Mouse (Mus musculus) adrenal gland, postnatal 25 days (tissue): ENCODE data around the gene Eif5. TPM values are rescaled to one million over a fixed set of nuclear protein-coding genes. Genes with fewer than 3 reads are reported as not detected.
"Not testable (repeated sequence)": the region's sequence is repeated elsewhere in the genome, so short reads cannot be mapped to it uniquely, and the experiment has no call there.

Experiments
- DNase-seq: peaks from one replicate; pipeline ENCODE4 v3.0.0; 2021; ENCODE audit warnings: mixed read lengths
- long read RNA-seq: library from polyadenylated mRNA; stranded (forward); transcript quantifications from one replicate; pipeline ENCODE4 v2.0.0, GENCODE M21; 2021
- total RNA-seq: library from RNA; stranded (reverse); gene quantifications from 2 replicates; pipeline ENCODE4 v1.2.3, GENCODE M21; 2021

Gene Eif5
- total RNA-seq, result 338 and 346 TPM in 2 replicates
- long read RNA-seq, full-length matches to known transcripts, result 168 of 438 reads
- long read RNA-seq, partial matches to known transcripts, result 218 of 438 reads
- long read RNA-seq, other reads (novel, unspliced or antisense), result 52 of 438 reads

- peak; percentile 99 for DNase-seq
These were observed at the start of gene Eif5 for GRCm38 (mm10) chr12:111537796-111538291. Gene Eif5, plus strand, starts transcription at chr12:111538016.

GRCm38 (mm10) chr12:111489261-111489865, 48.5 kb upstream of the Eif5 start:
- no peak for DNase-seq

DNA sequence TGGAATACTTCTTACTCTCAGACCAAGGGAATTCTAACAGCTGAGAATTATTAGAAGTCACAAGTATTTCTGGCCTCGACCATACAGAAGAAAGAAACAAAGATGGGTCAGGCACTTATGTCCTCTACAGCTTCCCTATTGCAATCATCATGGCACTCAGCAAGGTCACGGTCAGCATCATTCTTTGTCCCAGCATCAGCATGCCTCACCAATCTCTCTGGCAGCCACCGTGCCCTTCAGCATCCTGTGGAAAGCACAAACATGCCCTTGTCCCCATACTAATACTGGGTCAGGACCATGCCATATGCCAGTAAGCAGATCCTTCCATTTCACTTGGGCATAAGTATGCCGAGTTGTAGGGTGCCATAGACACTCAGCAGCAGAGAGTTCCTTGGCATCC, 42.9 kb upstream of the Eif5 start:
- DNase-seq, result no peak

DNA sequence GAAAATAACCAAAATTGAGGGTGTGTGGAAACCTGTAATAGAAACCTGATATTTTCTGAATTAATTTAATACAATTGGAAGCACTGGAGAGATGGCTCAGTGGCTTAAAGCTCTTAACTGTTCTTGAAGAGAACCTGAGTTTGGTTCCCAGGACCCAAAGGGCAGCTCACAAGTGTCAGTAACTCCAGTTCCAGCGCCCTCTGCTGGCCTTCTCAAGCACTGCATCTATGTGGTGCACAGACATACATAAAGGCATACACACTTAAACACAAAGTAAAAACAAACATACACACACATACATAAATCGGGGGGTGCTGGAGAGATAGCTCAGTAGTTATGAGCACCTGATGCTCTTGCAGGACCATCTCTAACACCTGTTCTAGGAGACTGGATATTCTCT, 40.7 kb upstream of the Eif5 start:
- DNase-seq, result no peak

DNA sequence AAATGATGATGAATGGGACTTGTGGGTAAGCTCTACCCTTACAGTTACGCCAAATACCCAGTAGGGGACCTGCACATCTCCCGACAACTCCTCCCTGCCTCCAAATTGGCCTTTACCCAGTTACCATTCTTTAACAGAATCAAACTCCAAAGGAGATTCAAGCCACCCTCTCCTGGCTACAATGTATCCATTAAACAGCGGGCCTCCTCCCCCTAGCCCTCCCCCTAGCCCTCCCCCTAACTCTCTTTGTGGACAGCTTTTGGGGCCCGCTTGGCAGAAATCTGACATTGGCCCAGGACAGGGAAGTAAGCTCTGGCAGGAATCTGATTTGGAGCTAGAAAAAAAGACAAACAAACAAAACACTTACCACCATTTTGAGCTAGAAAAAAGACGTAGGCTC, 38.2 kb upstream of the Eif5 start:
- no peak for DNase-seq

- DNase-seq, result no peak
These were observed 37.1 kb upstream of the Eif5 start for GRCm38 (mm10) chr12:111500725-111501124.

DNA sequence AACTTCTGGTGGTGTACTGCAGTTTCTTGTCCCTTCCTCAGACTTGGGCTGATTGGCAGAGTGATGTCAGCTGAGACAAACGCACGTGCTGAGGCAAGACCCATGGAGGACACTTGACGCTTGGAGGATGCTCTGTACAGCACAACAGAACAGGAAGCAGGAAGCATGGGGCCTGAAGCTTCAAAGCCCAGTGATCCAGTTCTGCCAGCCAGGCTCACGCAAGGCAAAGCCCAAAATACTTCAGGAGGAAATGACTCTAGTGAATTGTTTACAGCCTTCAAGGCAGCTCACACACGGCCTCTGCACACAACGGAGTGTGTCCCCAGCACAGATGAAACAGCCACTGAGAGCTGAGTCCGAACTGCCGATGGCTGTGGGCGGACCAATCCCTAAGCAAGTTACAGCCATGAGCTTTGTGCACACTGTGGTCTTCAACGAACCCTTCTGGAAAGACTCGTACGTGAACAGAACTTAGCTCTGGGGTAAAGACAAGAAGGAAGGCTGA, 34.7 kb upstream of the Eif5 start:
- no peak for DNase-seq

GRCm38 (mm10) chr12:111503571-111503970, 34.2 kb upstream of the Eif5 start:
- no peak for DNase-seq

DNA sequence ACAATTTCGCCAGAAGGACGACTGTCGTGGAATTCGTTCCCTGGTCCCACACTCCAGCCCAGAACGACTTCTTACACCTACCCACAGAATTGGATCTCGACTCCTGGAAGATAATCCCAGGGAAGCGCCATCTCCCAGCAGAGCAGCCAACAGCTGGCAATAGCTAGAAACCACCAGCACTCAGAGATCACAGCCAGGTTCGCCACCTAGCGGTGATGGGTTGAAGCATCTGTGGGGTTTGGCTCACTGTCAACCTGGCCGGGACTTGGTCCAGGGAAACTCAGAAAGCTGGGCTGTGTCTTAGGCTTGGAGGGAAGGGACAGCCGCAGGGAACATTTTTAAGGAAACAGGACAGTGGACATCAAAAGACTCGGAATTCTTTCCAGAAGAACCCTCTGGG, 32.9 kb upstream of the Eif5 start:
- DNase-seq, result peak; percentile 92

GRCm38 (mm10) chr12:111507001-111507400, 30.8 kb upstream of the Eif5 start:
- DNase-seq, result no peak

- peak; percentile 29 for DNase-seq
These were observed 29.9 kb upstream of the Eif5 start for GRCm38 (mm10) chr12:111507962-111508361.

DNA sequence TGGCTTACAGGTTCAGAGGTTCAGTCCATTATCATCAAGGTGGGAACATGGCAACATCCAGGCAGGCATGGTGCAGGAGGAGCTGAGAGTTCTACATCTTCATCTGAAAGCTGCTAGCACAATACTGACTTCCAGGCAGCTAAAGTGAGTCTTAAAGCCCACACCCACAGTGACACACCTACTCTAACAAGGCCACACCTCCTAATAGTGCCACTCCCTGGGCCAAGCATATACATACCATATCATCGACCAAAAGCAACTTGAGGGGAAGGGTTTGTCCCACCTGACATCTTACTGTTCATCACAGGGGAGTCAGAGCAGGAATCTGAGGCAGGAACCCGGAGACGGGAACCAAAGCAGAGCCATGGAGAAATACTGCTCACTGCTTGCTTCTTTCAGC, 29.4 kb upstream of the Eif5 start:
- not testable (repeated sequence) for DNase-seq

DNA sequence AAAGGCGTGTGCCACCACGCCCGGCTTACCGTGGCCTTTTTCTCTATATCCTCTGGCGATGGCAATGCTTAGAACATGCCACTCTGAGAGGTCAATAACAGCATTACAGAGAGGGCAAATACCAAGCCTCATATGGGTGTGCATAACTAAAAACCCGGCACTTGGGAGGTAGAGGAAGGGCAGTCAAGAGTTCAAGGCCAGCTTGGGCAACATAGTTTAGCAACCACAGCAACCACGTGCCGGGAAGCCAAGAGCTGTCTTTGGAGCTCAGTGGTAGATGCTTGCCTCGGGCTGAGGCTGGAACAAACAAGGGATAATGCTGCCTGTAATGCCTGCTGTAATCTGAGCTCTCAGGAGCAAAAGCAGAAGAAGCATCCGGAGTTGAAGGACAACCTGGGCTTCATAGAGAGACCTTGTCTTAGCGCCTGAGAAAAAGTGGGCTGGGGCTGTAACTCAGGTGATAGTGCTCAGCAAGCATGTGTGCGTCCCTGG, 25.2 kb upstream of the Eif5 start:
- no peak for DNase-seq

GRCm38 (mm10) chr12:111513673-111514072, 24.1 kb upstream of the Eif5 start:
- peak; percentile 63 for DNase-seq

- peak; percentile 35 for DNase-seq
These were observed 23.5 kb upstream of the Eif5 start for GRCm38 (mm10) chr12:111514231-111514792.

DNA sequence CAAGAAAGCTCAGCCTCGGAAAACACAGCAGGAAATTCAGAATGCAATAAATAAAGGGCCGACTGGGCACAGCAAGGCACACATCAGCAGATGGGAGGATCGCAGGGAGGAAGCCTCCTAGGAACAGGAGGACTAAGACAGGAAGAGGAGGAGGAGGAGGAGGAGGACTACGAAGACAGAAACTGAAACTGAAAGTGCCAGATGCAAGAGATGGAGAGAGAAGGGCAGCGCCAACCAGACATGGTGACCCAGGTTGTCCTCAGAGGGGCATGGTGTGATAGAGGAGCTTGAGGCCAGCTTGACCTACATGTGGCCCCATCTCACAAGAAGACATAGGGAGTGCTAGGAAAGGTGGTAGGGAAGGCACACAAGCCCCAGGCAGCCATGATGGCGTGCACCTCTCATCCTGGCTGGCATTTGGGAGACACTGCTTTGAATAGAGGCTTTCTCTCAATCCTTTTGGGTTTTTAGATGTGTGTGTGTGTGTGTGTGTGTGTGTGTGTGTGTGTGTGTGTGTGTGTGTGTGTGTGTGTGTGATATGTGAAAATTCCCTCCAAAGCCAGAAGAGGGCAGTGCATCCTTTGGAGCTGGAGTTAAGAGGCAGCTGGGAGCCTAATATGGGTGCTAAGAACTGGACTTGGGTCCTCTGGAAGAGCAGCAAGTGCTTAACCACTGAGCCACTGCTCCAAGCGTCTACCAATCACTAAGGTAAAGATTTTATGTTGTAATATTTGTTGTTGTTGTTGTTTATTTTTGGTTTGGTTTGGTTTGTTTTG, 22.8 kb upstream of the Eif5 start:
- no peak for DNase-seq

DNA sequence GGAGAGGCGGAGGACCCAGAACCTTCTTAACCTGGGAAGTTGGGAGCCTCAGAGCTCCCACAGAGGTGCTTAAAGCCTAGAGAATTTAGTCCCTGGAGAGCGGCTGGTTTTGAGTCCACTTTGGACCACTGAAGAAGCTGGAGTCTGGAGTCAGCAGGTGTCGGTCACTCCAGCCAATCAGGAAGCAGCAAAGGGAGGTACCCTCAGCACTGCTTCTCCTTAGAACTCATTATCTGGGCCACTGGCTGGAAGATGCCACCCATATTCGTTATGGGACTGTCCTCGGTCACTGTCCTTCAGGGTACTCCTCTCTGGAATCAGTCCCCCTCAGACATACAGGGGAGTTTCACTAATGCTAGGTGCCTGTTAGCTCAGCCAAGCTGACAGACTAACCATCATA, 21.9 kb upstream of the Eif5 start:
- no peak for DNase-seq

DNA sequence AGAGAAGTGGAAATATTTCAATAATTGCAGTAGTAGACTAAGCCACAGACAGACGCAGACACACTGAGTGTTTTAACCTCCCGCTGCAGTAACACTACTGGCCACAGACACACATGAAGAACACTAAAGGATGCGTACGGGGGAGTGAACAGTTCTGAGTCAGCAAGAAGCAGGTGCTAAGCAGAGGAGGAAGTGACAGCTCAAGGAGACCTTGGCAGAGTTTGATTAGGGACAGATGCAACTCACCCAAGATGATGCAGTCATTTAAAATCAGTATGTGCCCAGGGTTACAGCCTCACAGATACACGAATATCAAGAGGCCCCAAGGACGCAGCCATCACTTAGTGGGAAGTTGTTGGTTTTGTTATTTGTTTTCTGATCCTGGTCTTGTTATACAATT, 21.0 kb upstream of the Eif5 start:
- no peak for DNase-seq

GRCm38 (mm10) chr12:111517901-111518300, 19.9 kb upstream of the Eif5 start:
- DNase-seq, result no peak

DNA sequence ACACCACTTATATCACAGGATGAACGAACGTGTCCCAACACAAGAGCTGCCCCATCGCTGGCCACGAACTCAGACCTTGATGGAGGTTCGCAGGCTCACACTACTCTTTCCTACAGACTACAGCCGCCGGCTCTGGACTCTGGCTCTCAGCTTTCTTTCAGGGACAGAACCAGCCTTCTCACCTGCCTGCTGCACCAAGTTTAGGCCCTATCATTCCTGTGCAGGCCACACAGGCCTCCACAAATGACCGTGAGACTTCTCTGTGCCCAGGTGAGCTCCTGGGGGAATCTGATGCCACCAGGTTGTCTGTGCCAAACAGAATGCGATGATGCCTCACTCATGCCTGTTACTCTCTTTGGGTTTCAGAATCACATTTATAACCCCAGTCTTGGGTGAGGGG, 19.4 kb upstream of the Eif5 start:
- no peak for DNase-seq

DNA sequence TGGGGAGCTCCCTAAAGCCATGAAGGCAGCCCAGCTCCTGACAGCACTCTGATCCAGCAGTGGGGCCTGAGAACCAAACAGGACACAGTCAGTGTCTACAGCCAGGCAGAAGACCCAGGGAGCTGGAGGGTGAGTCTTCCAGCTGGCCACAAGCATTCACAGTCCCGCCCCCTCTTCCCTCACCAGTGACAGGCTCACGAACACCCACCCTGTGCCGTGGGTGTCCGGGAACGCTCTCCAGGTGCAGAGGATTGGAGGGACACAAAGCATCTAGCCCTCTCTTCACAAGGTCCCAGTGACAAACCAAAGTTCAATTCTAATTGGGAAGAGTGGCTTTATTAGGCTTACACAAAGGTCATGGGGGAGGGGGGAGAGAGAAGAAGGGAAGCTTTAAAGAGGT, 18.0 kb upstream of the Eif5 start:
- no peak for DNase-seq

DNA sequence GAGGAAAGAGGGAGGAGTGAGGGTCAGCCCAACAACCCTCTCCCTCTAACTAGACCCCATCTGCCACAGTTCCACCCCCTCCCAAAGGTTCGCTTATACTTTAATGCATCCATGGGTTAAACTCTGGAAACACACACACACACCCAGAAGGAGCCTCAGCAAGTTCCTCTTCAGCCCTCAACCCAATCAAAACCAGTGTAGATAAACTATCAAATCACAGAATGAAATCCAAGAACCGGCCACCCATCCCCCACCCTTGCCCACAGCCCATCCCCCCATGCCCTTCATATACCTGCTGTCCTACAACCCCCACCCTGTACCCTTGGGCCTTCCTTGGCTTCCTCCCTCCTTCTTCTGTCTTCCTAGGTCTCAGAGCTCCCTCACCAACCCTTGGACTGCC, 16.8 kb upstream of the Eif5 start:
- no peak for DNase-seq

DNA sequence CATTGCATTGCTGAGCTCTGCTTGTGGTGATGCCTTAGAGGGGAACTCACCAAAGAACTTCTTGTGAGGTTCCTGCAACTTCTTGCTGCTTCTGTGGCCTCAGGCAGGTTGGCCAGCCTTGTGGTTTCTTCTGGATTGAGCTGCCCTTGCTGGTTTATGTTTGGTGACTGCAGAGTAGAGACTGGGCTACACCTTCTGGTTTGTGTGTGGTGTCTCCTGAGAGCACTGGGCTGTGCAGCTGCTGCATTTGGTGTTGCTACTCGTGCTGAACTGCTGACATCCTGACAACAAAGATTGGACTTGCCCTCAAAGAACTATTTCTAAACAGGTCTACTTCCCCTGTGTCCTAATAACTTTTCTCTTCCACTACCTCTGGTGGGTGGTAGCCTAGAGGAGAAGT, 13.3 kb upstream of the Eif5 start:
- no peak for DNase-seq
